Mouse (Mus musculus) forebrain, embryonic 11.5 days (tissue): ENCODE measurements around the gene Clstn3. TPM values are rescaled to one million over a fixed set of nuclear protein-coding genes. Genes with fewer than 3 reads are reported as not detected.
"Not testable (repeated sequence)": the region's sequence is repeated elsewhere in the genome, so short reads cannot be mapped to it uniquely, and the experiment has no call there.

Experiments
- ATAC-seq: fragments of 200-750 bp; cut with Nextera tagmentation; replicated peaks from 2 replicates; pipeline ENCODE4 v1.8.0; 2017; ENCODE audit warnings: moderate TSS enrichment; ENCODE audit not compliant: low FRiP score
- DNase-seq: peaks from one replicate; pipeline ENCODE4 v3.0.0-alpha.2; 2017; ENCODE audit warnings: low spot score
- H3K27ac ChIP-seq: fragments of 300-500 bp; sonication (generic); 2 replicates; pipeline ENCODE4 v1.5.1; 2014; ENCODE audit warnings: low read depth, low read length
- H3K27me3 ChIP-seq: fragments of 300-500 bp; sonication (generic); 2 replicates; pipeline ENCODE4 v1.6.1; 2014; ENCODE audit warnings: mild to moderate bottlenecking, low read length, mixed read lengths; ENCODE audit not compliant: control insufficient read depth, insufficient read depth
- H3K36me3 ChIP-seq: fragments of 300-500 bp; sonication (generic); 2 replicates; pipeline ENCODE4 v1.6.1; 2014; ENCODE audit warnings: mild to moderate bottlenecking, low read length, moderate library complexity, mixed read lengths; ENCODE audit not compliant: control insufficient read depth, insufficient read depth
- H3K4me1 ChIP-seq: fragments of 300-500 bp; sonication (generic); replicated peaks from 2 replicates; pipeline ENCODE4 v1.6.1; 2014; ENCODE audit warnings: low read length, mixed read lengths; ENCODE audit not compliant: control insufficient read depth, insufficient read depth
- H3K4me2 ChIP-seq: fragments of 300-500 bp; sonication (generic); 2 replicates; pipeline ENCODE4 v1.6.1; 2014; ENCODE audit warnings: low read depth, mild to moderate bottlenecking, low read length, moderate library complexity, mixed read lengths; ENCODE audit not compliant: severe bottlenecking
- H3K4me3 ChIP-seq: fragments of 300-500 bp; sonication (generic); 2 replicates; pipeline ENCODE4 v1.5.1; 2014; ENCODE audit warnings: low read depth, low read length
- H3K9ac ChIP-seq: fragments of 300-500 bp; sonication (generic); 2 replicates; pipeline ENCODE4 v1.6.1; 2014; ENCODE audit warnings: low read length
- H3K9me3 ChIP-seq: fragments of 300-500 bp; sonication (generic); 2 replicates; pipeline ENCODE4 v1.6.1; 2016; ENCODE audit warnings: low read length, mixed read lengths; ENCODE audit not compliant: control insufficient read depth
- WGBS: fragments of 180-500 bp; shearing (Covaris S2); extraction: QIAGEN DNeasy Blood & Tissue Kit; methylation state at CpG from one replicate; pipeline ENCODE4 v1.1.7; 2014; 5-methylcytosine and 5-hydroxymethylcytosine counted together
- polyA plus RNA-seq: library from polyadenylated mRNA; unstranded; fragments of >200 nt; fragmentation: Nextera tagmentation; extraction: Ambion mirVana; gene quantifications from 2 replicates; pipeline ENCODE4 v1.2.1, GENCODE M21; 2014

Gene Clstn3
- polyA plus RNA-seq, 1 experiment from 2014 or later: 12.8 TPM

GRCm38 (mm10) chr6:124477221-124477655 is 12.6 kb upstream of the Clstn3 start:
- Histone ChIP-seq H3K27ac (no peak overlapping the region), H3K36me3 (no peaks in the 10 kb centered on the region), H3K4me3 (no peak overlapping the region), H3K4me1 (no peaks in the 10 kb centered on the region), H3K9me3 (no peaks in the 10 kb centered on the region), H3K9ac (no peak overlapping the region), H3K27me3 (no peaks in the 10 kb centered on the region), H3K4me2 (no peak overlapping the region)
- 75% methylated on average over 5 of the region's 5 CpGs for WGBS
- ATAC-seq (no peak), DNase-seq (no peak)

DNA sequence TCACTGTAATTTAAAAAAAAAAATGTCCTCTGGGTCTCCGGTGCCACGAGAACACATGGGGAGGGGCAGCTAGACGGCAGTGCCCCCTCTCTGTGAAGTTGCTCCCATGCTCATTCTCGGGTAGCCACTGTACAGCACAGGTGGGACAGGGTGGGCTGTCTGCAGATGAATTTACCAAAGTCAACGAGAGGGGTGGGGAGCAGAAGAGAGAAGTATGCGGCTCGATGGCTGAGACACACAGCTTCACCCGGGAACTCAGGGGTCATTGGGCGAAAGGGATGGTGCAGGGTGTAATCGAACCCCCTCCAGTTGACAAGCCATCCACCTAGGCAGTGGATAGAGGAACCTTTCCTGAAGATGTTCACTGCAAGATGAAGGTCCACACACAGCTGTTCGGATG is 12.2 kb upstream of the Clstn3 start:
- no peaks in the 10 kb centered on the region for H3K9me3 ChIP-seq
- H3K4me1 ChIP-seq: no peaks in the 10 kb centered on the region
- H3K27ac ChIP-seq: no peak overlapping the region
- H3K4me3 ChIP-seq: no peak overlapping the region
- no peak overlapping the region for H3K4me2 ChIP-seq
- no peak for ATAC-seq
- DNase-seq: no peak
- H3K27me3 ChIP-seq: no peaks in the 10 kb centered on the region
- no peaks in the 10 kb centered on the region for H3K36me3 ChIP-seq
- H3K9ac ChIP-seq: no peak overlapping the region
- WGBS: 89% methylated on average over 11 of the region's 11 CpGs

DNA sequence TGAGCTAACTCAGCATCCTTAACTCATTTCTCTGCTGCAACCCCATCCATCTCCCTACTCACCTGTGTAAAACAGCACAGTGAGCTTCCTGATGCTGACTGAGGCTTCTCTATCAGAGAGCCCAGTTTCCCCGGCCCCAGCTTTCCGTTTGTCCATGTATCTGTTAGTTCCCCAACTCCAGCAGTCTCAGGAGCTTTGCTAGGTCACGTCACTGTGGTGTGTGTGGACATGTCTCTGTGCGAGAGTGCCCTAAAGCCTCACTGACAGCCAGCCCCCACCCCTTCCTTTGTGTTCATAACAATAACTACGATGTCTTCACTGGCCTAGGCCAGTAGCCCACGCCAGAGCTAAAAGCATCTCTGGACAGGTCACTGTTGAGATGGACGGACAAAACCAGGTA is 11.6 kb upstream of the Clstn3 start:
- no peak overlapping the region for H3K9ac ChIP-seq
- H3K36me3 ChIP-seq: no peaks in the 10 kb centered on the region
- H3K4me1 ChIP-seq: no peaks in the 10 kb centered on the region
- no peaks in the 10 kb centered on the region for H3K9me3 ChIP-seq
- DNase-seq (no peak), ATAC-seq (no peak)
- WGBS: 72% methylated on average over 7 of the region's 7 CpGs
- no peak overlapping the region for H3K4me2 ChIP-seq
- no peak overlapping the region for H3K27ac ChIP-seq
- H3K4me3 ChIP-seq: no peak overlapping the region
- no peaks in the 10 kb centered on the region for H3K27me3 ChIP-seq

GRCm38 (mm10) chr6:124475335-124476075 is 10.9 kb upstream of the Clstn3 start:
- DNase-seq, H3K9me3 ChIP-seq, H3K4me1 ChIP-seq, H3K36me3 ChIP-seq, H3K4me3 ChIP-seq, H3K27ac ChIP-seq, H3K9ac ChIP-seq, ATAC-seq, H3K4me2 ChIP-seq, H3K27me3 ChIP-seq: not testable (repeated sequence)
- 88% methylated on average over 8 of the region's 11 CpGs for WGBS

DNA sequence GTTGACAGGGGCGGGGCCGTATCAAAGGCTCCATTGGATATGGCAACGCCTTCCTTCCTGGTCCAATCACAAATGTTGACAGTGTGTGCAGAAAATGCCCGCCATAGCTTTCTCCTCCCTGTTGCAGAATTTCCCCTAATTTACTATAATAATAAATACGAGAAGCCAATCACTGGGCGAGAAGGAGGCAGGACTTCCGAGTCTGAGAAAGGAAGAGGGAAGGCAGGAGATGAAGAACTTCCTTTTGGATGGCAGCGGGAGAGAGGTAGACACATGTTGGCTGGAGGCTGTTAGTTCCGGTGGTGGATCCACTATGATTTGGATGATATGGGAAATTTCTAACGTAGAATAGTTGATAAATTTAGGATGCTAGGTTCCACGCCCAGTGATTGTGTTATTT is 10.0 kb upstream of the Clstn3 start:
- WGBS: 86% methylated on average over 11 of the region's 11 CpGs

GRCm38 (mm10) chr6:124472801-124473200 is 8.2 kb upstream of the Clstn3 start:
- no peaks in the 10 kb centered on the region for H3K36me3 ChIP-seq
- no peak overlapping the region for H3K4me3 ChIP-seq
- H3K4me2 ChIP-seq: no peak overlapping the region
- H3K27ac ChIP-seq: no peak overlapping the region
- no peak for DNase-seq
- 37% methylated on average over 6 of the region's 6 CpGs for WGBS
- no peaks in the 10 kb centered on the region for H3K9me3 ChIP-seq
- no peaks in the 10 kb centered on the region for H3K27me3 ChIP-seq
- H3K9ac ChIP-seq: no peak overlapping the region
- ATAC-seq: no peak
- no peaks in the 10 kb centered on the region for H3K4me1 ChIP-seq

More for the DNA sequence above, 10.0 kb upstream of the Clstn3 start:
- ATAC-seq (no peak), DNase-seq (no peak)
- Histone ChIP-seq H3K9ac (no peak overlapping the region), H3K9me3 (no peaks in the 10 kb centered on the region), H3K4me2 (no peak overlapping the region), H3K27me3 (no peaks in the 10 kb centered on the region), H3K4me1 (no peaks in the 10 kb centered on the region), H3K27ac (no peak overlapping the region), H3K4me3 (no peak overlapping the region), H3K36me3 (no peaks in the 10 kb centered on the region)

DNA sequence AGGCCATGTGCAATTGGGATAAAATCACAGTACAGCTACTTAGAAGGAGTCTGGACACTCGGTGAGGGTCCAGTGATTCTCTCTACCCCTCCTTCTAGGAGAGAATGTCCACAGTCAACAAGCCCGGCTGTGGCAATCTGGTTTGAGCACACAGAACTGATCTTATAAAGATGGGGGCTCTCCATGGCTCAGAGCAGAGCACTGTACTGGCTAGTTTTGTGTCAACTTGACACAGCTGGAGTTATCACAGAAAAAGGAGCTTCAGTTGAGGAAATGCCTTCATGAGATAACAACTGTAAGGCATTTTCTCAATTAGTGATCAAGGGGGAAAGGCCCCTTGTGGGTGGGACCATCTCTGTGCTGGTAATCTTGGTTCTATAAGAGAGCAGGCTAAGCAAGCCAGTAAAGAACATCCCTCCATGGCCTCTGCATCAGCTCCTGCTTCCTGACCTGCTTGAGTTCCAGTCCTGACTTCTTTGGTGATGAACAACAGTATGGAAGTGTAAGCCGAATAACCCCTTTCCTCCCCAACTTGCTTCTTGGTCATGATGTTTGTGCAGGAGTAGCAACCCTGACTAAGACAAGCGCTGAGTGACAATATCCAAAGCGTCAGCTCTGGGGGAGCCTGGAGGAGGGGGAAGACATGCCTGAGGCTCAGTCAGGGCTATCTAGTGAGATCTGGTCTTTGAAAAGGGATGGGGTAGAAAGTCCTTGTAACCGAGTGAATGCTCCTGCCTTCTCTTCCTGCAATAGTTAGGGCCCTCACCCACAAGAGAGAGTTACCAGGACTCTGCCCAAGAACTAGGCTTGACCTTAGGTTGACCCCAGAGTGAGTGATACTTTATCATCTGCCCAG is 7.4 kb upstream of the Clstn3 start:
- not testable (repeated sequence) for H3K27ac ChIP-seq, H3K9me3 ChIP-seq, H3K4me2 ChIP-seq, H3K9ac ChIP-seq, H3K27me3 ChIP-seq, DNase-seq, H3K36me3 ChIP-seq, ATAC-seq, H3K4me1 ChIP-seq, H3K4me3 ChIP-seq
- 86% methylated on average over 6 of the region's 6 CpGs for WGBS

GRCm38 (mm10) chr6:124471121-124471520 is 6.5 kb upstream of the Clstn3 start:
- Histone ChIP-seq H3K9ac (no peak overlapping the region), H3K4me3 (no peak overlapping the region), H3K27me3 (no peaks in the 10 kb centered on the region), H3K27ac (no peak overlapping the region), H3K4me1 (no peaks in the 10 kb centered on the region), H3K36me3 (no peaks in the 10 kb centered on the region), H3K4me2 (no peak overlapping the region), H3K9me3 (no peaks in the 10 kb centered on the region)
- no peak for ATAC-seq
- 90% methylated on average over 3 of the region's 3 CpGs for WGBS
- DNase-seq: no peak
